Mouse (Mus musculus) ES-E14 (cell line): ENCODE results near the gene Nags.

Source experiments
- CHD2 ChIP-seq: IDR thresholded peaks from 2 replicates; pipeline ENCODE4 v1.6.1; 2014; ENCODE audit warnings: mild to moderate bottlenecking, low read depth, low read length, inconsistent platforms
- HCFC1 ChIP-seq: IDR thresholded peaks from 2 replicates; pipeline ENCODE4 v1.6.1; 2012; ENCODE audit warnings: low read length, inconsistent platforms, borderline replicate concordance; ENCODE audit not compliant: insufficient read depth
- ZNF384 ChIP-seq: IDR thresholded peaks from 2 replicates; pipeline ENCODE4 v1.6.1; 2012; ENCODE audit warnings: low read depth, low read length, inconsistent platforms

- no peak for TF ChIP-seq CHD2
- TF ChIP-seq HCFC1, result no peak
- no peak for TF ChIP-seq ZNF384
Observed at GRCm38 (mm10) chr11:102179836-102180235, 34.5 kb downstream of the Nags start.
